Mouse (Mus musculus): ENCODE results near the gene Gm4177. TPM values are rescaled to one million over a fixed set of nuclear protein-coding genes. Genes with fewer than 3 reads are reported as not detected.
"Not testable (repeated sequence)": the region's sequence is repeated elsewhere in the genome, so short reads cannot be mapped to it uniquely, and the experiment has no call there.

Gm4177 gene
- total RNA-seq (2021): not detected
- long read RNA-seq, experiment 1: 0 reads
- long read RNA-seq, experiment 2: 0 reads

DNA sequence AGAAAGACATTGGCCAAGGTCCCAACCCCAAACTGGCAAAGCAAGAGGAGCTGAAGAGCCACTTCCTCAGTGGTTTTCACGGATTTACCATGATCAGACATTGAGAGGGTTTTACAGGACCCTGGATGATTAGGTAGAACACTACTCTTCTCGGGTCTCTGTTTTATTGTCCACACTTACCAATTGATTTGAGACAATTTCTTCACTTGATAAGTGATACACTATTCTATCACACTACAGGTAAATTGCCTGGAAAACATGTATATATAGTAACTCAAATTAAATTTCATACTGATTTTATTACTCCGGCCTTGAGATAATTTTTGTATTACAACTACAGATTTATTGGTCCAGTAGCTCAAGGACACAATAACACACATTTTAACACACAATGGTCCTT lies at the start of gene Gm4177:
Gene Gm4177 (minus strand): TSS at position 101 of the 400 bp plus-strand sequence.
- H3K4me3 ChIP-seq; DNase-seq (ENCODE audit: extremely low spot score in 1 of 2, low spot score in 2 of 2); H3K27ac ChIP-seq; intact Hi-C loops (cut with DNase I): not testable (repeated sequence)

DNA sequence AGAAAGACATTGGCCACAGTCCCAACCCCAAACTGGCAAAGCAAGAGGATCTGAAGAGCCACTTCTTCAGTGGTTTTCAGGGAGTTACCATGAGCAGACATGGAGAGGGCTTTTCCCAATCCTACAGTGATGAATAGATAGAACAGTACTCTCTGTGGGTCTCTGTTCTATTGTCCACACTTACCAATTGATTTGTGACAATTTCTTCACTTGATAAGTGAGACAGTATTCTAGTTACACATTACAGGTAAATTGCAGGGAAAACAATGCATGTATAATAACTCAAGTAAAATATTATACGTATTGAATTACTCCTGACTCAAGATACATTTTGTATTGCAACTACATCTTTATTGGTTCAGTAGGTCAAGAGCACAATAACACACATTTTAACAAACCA lies 47.6 kb upstream of the Gm4177 start, which contains the start of gene Gm5725:
Gene Gm5725 (minus strand): TSS at position 101 of the 400 bp plus-strand sequence.
- H3K4me3 ChIP-seq; intact Hi-C loops (cut with DNase I): not testable (repeated sequence)

DNA sequence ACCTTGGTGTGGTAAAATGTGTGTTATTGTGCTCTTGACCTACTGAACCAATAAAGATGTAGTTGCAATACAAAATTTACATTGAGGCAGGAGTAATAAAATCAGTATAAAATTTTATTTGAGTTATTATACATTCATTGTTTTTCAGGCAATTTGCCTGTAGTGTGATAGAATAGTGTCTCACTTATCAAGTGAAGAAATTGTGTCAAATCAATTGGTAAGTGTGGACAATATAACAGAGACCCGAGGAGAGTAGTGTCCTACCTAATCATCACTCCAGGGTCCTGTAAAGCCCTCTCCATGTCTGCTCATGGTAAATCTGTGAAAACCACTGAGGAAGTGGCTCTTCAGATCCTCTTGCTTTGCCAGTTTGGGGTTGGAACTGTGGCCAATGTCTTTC lies 35.5 kb upstream of the Gm4177 start, which contains the start of gene Vmn1r135:
Gene Vmn1r135 (plus strand): TSS at position 301 of the 400 bp plus-strand sequence.
- H3K4me3 ChIP-seq; DNase-seq (ENCODE audit: extremely low spot score in 1 of 2, low spot score in 2 of 2); intact Hi-C loops (cut with DNase I); H3K27ac ChIP-seq: not testable (repeated sequence)

More for the DNA sequence above, 47.6 kb upstream of the Gm4177 start, which contains the start of gene Gm5725:
- not testable (repeated sequence) for H3K27ac ChIP-seq; DNase-seq (ENCODE audit: extremely low spot score in 1 of 2, low spot score in 2 of 2)

DNA sequence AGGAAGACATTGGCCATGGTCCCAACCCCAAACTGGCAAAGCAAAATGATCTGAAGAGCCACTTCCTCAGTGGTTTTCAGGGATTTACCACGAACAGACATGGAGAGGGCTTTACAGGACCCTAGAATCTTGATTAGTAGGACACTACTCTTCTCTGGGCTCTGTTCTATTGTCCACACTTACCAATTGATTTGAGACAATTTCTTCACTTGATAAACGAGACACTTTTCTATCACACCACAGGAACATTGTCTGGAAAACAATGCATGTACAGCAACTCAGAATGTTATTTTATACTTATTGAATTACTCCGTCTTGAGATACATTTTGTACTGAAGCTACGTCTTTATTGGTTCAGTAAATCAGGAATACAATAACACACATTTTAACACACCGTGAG lies 35.2 kb downstream of the Gm4177 start, which contains the start of gene Gm4175:
Gene Gm4175 (minus strand): TSS at position 101 of the 400 bp plus-strand sequence.
- H3K27ac ChIP-seq; intact Hi-C loops (cut with DNase I); H3K4me3 ChIP-seq; DNase-seq (ENCODE audit: extremely low spot score in 1 of 2, low spot score in 2 of 2): not testable (repeated sequence)

Other genes with a start within 250 kb of the Gm4177 start
- gene Vmn1r132, start 182.6 kb downstream of the Gm4177 start, total RNA-seq (2021): not detected
- not detected for gene Gm4175, start 35.3 kb downstream of the Gm4177 start, total RNA-seq (2021)
- not detected for gene Vmn1r135, start 35.6 kb upstream of the Gm4177 start, total RNA-seq (2021)
- not detected for gene Gm5725, start 47.5 kb upstream of the Gm4177 start, total RNA-seq (2021)
- not detected for gene Gm5891, start 124.6 kb upstream of the Gm4177 start, total RNA-seq (2021)
- not detected for gene Vmn1r137, start 197.9 kb upstream of the Gm4177 start, total RNA-seq (2021)
- gene Vmn1r138, start 232.2 kb upstream of the Gm4177 start, total RNA-seq (2021): not detected